Mouse (Mus musculus): Measurements from ENCODE around the gene Ppp3cb.

DNA sequence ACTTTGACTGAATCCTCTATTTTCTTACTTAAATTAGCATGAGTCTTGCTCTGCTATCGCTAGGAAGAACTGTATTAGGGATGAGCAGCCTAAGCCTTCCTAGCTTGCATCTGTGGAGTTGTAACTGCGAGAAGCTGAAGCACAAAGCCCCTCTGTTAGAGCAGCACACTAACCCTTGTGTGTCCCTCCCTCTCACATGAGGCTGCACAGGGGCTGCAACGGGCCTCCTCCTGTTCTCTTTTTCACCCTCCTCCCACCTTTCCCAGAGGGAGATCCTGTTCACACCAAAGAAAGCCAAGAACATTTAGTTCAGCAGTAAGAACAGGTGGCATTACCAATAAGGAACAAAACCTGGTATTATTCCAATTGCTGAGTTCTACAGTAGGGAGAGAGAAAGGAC is 49.4 kb upstream of the Ppp3cb start:
- TF ChIP-seq CTCF (IDR thresholded peaks at IDR 0.05; ENCODE audit: insufficient read depth, low read depth, low read length) (no peak), POLR2A (IDR thresholded peaks at IDR 0.05; ENCODE audit: insufficient read depth, low read depth, low read length) (no peak)
